Mouse (Mus musculus): Measurements from ENCODE around the gene Hmgcll1. TPM values are rescaled to one million over a fixed set of nuclear protein-coding genes. Genes with fewer than 3 reads are reported as not detected.
"Not testable (repeated sequence)": the region's sequence is repeated elsewhere in the genome, so short reads cannot be mapped to it uniquely, and the experiment has no call there.

Gene Hmgcll1
- polyA plus RNA-seq, 1 experiment from 2014 or later: 0.70 TPM

GRCm38 (mm10) chr9:76104416-76104815 lies 89.8 kb downstream of the Hmgcll1 start:
- WGBS: 74% methylated on average over 1 of the region's 1 CpGs

GRCm38 (mm10) chr9:76104846-76105245 lies 90.2 kb downstream of the Hmgcll1 start:
- DNase-seq (ENCODE audit: low spot score) (no peak), ATAC-seq (replicated peaks; ENCODE audit: low FRiP score) (no peak)
- Histone ChIP-seq H3K4me2 (no peak overlapping the region), H3K9me3 (ENCODE audit: control insufficient read depth, low read length) (no peaks in the 10 kb centered on the region), H3K27me3 (replicated peaks; ENCODE audit: control insufficient read depth, insufficient read depth, low read length) (no peaks in the 10 kb centered on the region), H3K36me3 (ENCODE audit: control insufficient read depth, insufficient read depth, low read length) (no peaks in the 10 kb centered on the region), H3K4me1 (replicated peaks; ENCODE audit: control insufficient read depth, insufficient read depth, low read length) (no peaks in the 10 kb centered on the region), H3K4me3 (ENCODE audit: low read depth, low read length) (no peak overlapping the region), H3K9ac (ENCODE audit: low read depth, low read length) (no peak overlapping the region), H3K27ac (ENCODE audit: low read depth, low read length) (no peak overlapping the region)
- WGBS: 94% methylated on average over 5 of the region's 5 CpGs

More at GRCm38 (mm10) chr9:76104416-76104815, 89.8 kb downstream of the Hmgcll1 start:
- H3K9me3 ChIP-seq (ENCODE audit: control insufficient read depth, low read length); H3K4me2 ChIP-seq; H3K27ac ChIP-seq (ENCODE audit: low read depth, low read length); H3K4me1 ChIP-seq (replicated peaks; ENCODE audit: control insufficient read depth, insufficient read depth, low read length); H3K4me3 ChIP-seq (ENCODE audit: low read depth, low read length); ATAC-seq (replicated peaks; ENCODE audit: low FRiP score); DNase-seq (ENCODE audit: low spot score); H3K36me3 ChIP-seq (ENCODE audit: control insufficient read depth, insufficient read depth, low read length); H3K27me3 ChIP-seq (replicated peaks; ENCODE audit: control insufficient read depth, insufficient read depth, low read length); H3K9ac ChIP-seq (ENCODE audit: low read depth, low read length): not testable (repeated sequence)

GRCm38 (mm10) chr9:76122888-76123287 lies 108.2 kb downstream of the Hmgcll1 start:
- not testable (repeated sequence) for H3K4me3 ChIP-seq (ENCODE audit: low read depth, low read length); H3K27me3 ChIP-seq (replicated peaks; ENCODE audit: control insufficient read depth, insufficient read depth, low read length); H3K9ac ChIP-seq (ENCODE audit: low read depth, low read length); H3K9me3 ChIP-seq (ENCODE audit: control insufficient read depth, low read length); H3K36me3 ChIP-seq (ENCODE audit: control insufficient read depth, insufficient read depth, low read length); H3K27ac ChIP-seq (ENCODE audit: low read depth, low read length); DNase-seq (ENCODE audit: low spot score); H3K4me2 ChIP-seq; H3K4me1 ChIP-seq (replicated peaks; ENCODE audit: control insufficient read depth, insufficient read depth, low read length)
- ATAC-seq (replicated peaks; ENCODE audit: low FRiP score): peak; percentile 53; the same call in 1 of the 2 replicates
- 5% methylated on average over 2 of the region's 2 CpGs for WGBS

GRCm38 (mm10) chr9:76124249-76124648 lies 109.6 kb downstream of the Hmgcll1 start:
- ATAC-seq (replicated peaks; ENCODE audit: low FRiP score): no peak
- no peaks in the 10 kb centered on the region for H3K36me3 ChIP-seq (ENCODE audit: control insufficient read depth, insufficient read depth, low read length)
- DNase-seq (ENCODE audit: low spot score): no peak
- no peak overlapping the region for H3K9ac ChIP-seq (ENCODE audit: low read depth, low read length)
- no peaks in the 10 kb centered on the region for H3K27me3 ChIP-seq (replicated peaks; ENCODE audit: control insufficient read depth, insufficient read depth, low read length)
- H3K4me2 ChIP-seq: no peak overlapping the region
- H3K9me3 ChIP-seq (ENCODE audit: control insufficient read depth, low read length): no peaks in the 10 kb centered on the region
- H3K4me1 ChIP-seq (replicated peaks; ENCODE audit: control insufficient read depth, insufficient read depth, low read length): no peaks in the 10 kb centered on the region
- no peak overlapping the region for H3K4me3 ChIP-seq (ENCODE audit: low read depth, low read length)
- H3K27ac ChIP-seq (ENCODE audit: low read depth, low read length): no peak overlapping the region
- WGBS: 77% methylated on average over 4 of the region's 4 CpGs

GRCm38 (mm10) chr9:76129353-76129752 lies 114.7 kb downstream of the Hmgcll1 start:
- Histone ChIP-seq H3K4me3 (ENCODE audit: low read depth, low read length) (no peak overlapping the region), H3K9ac (ENCODE audit: low read depth, low read length) (no peak overlapping the region)
- WGBS: 60% methylated on average over 1 of the region's 1 CpGs

GRCm38 (mm10) chr9:76134042-76134441 lies 119.4 kb downstream of the Hmgcll1 start:
- Histone ChIP-seq H3K4me1 (replicated peaks; ENCODE audit: control insufficient read depth, insufficient read depth, low read length) (no peaks in the 10 kb centered on the region), H3K27me3 (replicated peaks; ENCODE audit: control insufficient read depth, insufficient read depth, low read length) (no peaks in the 10 kb centered on the region), H3K36me3 (ENCODE audit: control insufficient read depth, insufficient read depth, low read length) (no peaks in the 10 kb centered on the region), H3K9me3 (ENCODE audit: control insufficient read depth, low read length) (no peaks in the 10 kb centered on the region), H3K4me2 (no peak overlapping the region), H3K9ac (ENCODE audit: low read depth, low read length) (no peak overlapping the region), H3K27ac (ENCODE audit: low read depth, low read length) (no peak overlapping the region), H3K4me3 (ENCODE audit: low read depth, low read length) (no peak overlapping the region)
- ATAC-seq (replicated peaks; ENCODE audit: low FRiP score) (no peak), DNase-seq (ENCODE audit: low spot score) (no peak)
- 81% methylated on average over 6 of the region's 6 CpGs for WGBS

More at GRCm38 (mm10) chr9:76129353-76129752, 114.7 kb downstream of the Hmgcll1 start:
- Histone ChIP-seq H3K4me1 (replicated peaks; ENCODE audit: control insufficient read depth, insufficient read depth, low read length) (no peaks in the 10 kb centered on the region), H3K27me3 (replicated peaks; ENCODE audit: control insufficient read depth, insufficient read depth, low read length) (no peaks in the 10 kb centered on the region), H3K4me2 (no peak overlapping the region), H3K27ac (ENCODE audit: low read depth, low read length) (no peak overlapping the region), H3K9me3 (ENCODE audit: control insufficient read depth, low read length) (no peaks in the 10 kb centered on the region), H3K36me3 (ENCODE audit: control insufficient read depth, insufficient read depth, low read length) (no peaks in the 10 kb centered on the region)
- DNase-seq (ENCODE audit: low spot score) (no peak), ATAC-seq (replicated peaks; ENCODE audit: low FRiP score) (no peak)

GRCm38 (mm10) chr9:76138378-76139109 lies 123.9 kb downstream of the Hmgcll1 start:
- Histone ChIP-seq H3K4me3 (ENCODE audit: low read depth, low read length) (no peak overlapping the region), H3K4me1 (replicated peaks; ENCODE audit: control insufficient read depth, insufficient read depth, low read length) (no peaks in the 10 kb centered on the region), H3K9me3 (ENCODE audit: control insufficient read depth, low read length) (no peaks in the 10 kb centered on the region), H3K36me3 (ENCODE audit: control insufficient read depth, insufficient read depth, low read length) (no peaks in the 10 kb centered on the region), H3K9ac (ENCODE audit: low read depth, low read length) (no peak overlapping the region), H3K27me3 (replicated peaks; ENCODE audit: control insufficient read depth, insufficient read depth, low read length) (no peaks in the 10 kb centered on the region), H3K4me2 (no peak overlapping the region), H3K27ac (ENCODE audit: low read depth, low read length) (no peak overlapping the region)
- 76% methylated on average over 3 of the region's 3 CpGs for WGBS
- DNase-seq (ENCODE audit: low spot score) (no peak), ATAC-seq (replicated peaks; ENCODE audit: low FRiP score) (no peak)

GRCm38 (mm10) chr9:76145593-76145992 lies 130.9 kb downstream of the Hmgcll1 start:
- H3K27me3 ChIP-seq (replicated peaks; ENCODE audit: control insufficient read depth, insufficient read depth, low read length): no peaks in the 10 kb centered on the region
- no peak overlapping the region for H3K4me2 ChIP-seq
- WGBS: 60% methylated on average over 3 of the region's 3 CpGs
- H3K9me3 ChIP-seq (ENCODE audit: control insufficient read depth, low read length): no peaks in the 10 kb centered on the region
- no peaks in the 10 kb centered on the region for H3K36me3 ChIP-seq (ENCODE audit: control insufficient read depth, insufficient read depth, low read length)
- H3K27ac ChIP-seq (ENCODE audit: low read depth, low read length): no peak overlapping the region
- no peak overlapping the region for H3K9ac ChIP-seq (ENCODE audit: low read depth, low read length)
- H3K4me1 ChIP-seq (replicated peaks; ENCODE audit: control insufficient read depth, insufficient read depth, low read length): no peaks in the 10 kb centered on the region
- H3K4me3 ChIP-seq (ENCODE audit: low read depth, low read length): no peak overlapping the region
- ATAC-seq (replicated peaks; ENCODE audit: low FRiP score) (no peak), DNase-seq (ENCODE audit: low spot score) (no peak)

GRCm38 (mm10) chr9:76162446-76162845 lies 147.8 kb downstream of the Hmgcll1 start:
- H3K27me3 ChIP-seq (replicated peaks; ENCODE audit: control insufficient read depth, insufficient read depth, low read length): no peaks in the 10 kb centered on the region
- WGBS: 63% methylated on average over 8 of the region's 8 CpGs
- H3K9me3 ChIP-seq (ENCODE audit: control insufficient read depth, low read length): no peaks in the 10 kb centered on the region
- H3K9ac ChIP-seq (ENCODE audit: low read depth, low read length): no peak overlapping the region
- no peak overlapping the region for H3K27ac ChIP-seq (ENCODE audit: low read depth, low read length)
- H3K4me3 ChIP-seq (ENCODE audit: low read depth, low read length): no peak overlapping the region
- H3K36me3 ChIP-seq (ENCODE audit: control insufficient read depth, insufficient read depth, low read length): no peaks in the 10 kb centered on the region
- DNase-seq (ENCODE audit: low spot score) (no peak), ATAC-seq (replicated peaks; ENCODE audit: low FRiP score) (no peak)
- H3K4me1 ChIP-seq (replicated peaks; ENCODE audit: control insufficient read depth, insufficient read depth, low read length): no peaks in the 10 kb centered on the region
- no peak overlapping the region for H3K4me2 ChIP-seq

Measured in liver, embryonic 11.5 days (tissue).